Comparison of ENCODE assay signal across 23 mouse cellular contexts in the genomic region with DNA sequence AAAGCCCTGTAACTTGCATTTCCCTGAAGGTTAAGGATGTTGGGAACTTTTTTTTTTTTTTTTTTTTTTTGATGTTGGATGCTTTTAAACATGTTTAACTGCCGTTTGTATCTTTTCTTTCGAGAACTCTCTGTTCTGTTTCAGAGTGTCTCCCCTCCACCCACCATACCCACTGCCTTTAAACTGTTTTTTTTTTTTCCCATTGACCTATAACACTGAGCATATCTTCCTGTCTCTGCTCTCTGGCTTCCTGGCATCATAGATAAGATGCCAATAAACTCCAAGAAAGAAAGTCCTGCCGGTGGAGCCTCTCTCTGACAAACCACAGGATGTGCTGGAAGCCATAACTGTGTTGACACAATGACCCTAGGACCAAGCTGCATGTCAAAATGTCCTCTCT.
DNase-seq lines count a peak whose midpoint lies in the region; ATAC-seq and TF ChIP-seq lines count a peak whose summit lies in the region.
"Had no signal": no experiment of that assay in that cellular context is flagged by ENCODE, and none has a peak within 500 bp of the region (broad histone marks: within the 10 kb centered on the region; RNA-seq: fewer than 3 reads in every experiment).

No protein-coding gene starts in this region.

- no peaks in the 10 kb centered on the region for H3K36me3 ChIP-seq in lung, postnatal 0 days (ENCODE audit: insufficient read depth, low read length)
- no peaks in the 10 kb centered on the region for H3K36me3 ChIP-seq in liver, embryonic 14.5 days (replicated peaks; ENCODE audit: control insufficient read depth, insufficient read depth, low read depth)
- no peaks in the 10 kb centered on the region for H3K36me3 ChIP-seq in forebrain, embryonic 13.5 days (ENCODE audit: poor library complexity, severe bottlenecking)
- H3K36me3 ChIP-seq: embryonic facial prominence, embryonic 15.5 days; forebrain, embryonic 10.5 days; forebrain, embryonic 15.5 days; heart, embryonic 10.5 days; hindbrain, embryonic 15.5 days had no signal

- H3K9me3 ChIP-seq in lung, postnatal 0 days (ENCODE audit: low read length), result no peaks in the 10 kb centered on the region
- no peaks in the 10 kb centered on the region for H3K9me3 ChIP-seq in liver, embryonic 14.5 days (ENCODE audit: control insufficient read depth, low read length)
- no peaks in the 10 kb centered on the region for H3K9me3 ChIP-seq in forebrain, embryonic 13.5 days (replicated peaks)
- H3K9me3 ChIP-seq: embryonic facial prominence, embryonic 15.5 days; forebrain, embryonic 10.5 days; forebrain, embryonic 15.5 days; heart, embryonic 10.5 days; hindbrain, embryonic 15.5 days had no signal

- H3K27ac ChIP-seq in lung, postnatal 0 days (ENCODE audit: low read length), result no peak overlapping the region
- H3K27ac ChIP-seq in liver, embryonic 14.5 days, result no peak overlapping the region
- H3K27ac ChIP-seq in forebrain, embryonic 13.5 days, result no peak overlapping the region
- H3K27ac ChIP-seq: embryonic facial prominence, embryonic 15.5 days; forebrain, embryonic 10.5 days; forebrain, embryonic 15.5 days; heart, embryonic 10.5 days; hindbrain, embryonic 15.5 days had no signal

- TF ChIP-seq POLR2A in lung, adult 2 months (IDR thresholded peaks at IDR 0.05; ENCODE audit: borderline replicate concordance, extremely low read depth, low read depth, low read length), result no peak

- no peaks in the 10 kb centered on the region for H3K27me3 ChIP-seq in lung, postnatal 0 days (replicated peaks; ENCODE audit: insufficient read depth, low read length)
- no peaks in the 10 kb centered on the region for H3K27me3 ChIP-seq in liver, embryonic 14.5 days (ENCODE audit: control insufficient read depth, insufficient read depth, low read length)
- no peaks in the 10 kb centered on the region for H3K27me3 ChIP-seq in forebrain, embryonic 13.5 days
- H3K27me3 ChIP-seq: embryonic facial prominence, embryonic 15.5 days; forebrain, embryonic 15.5 days; hindbrain, embryonic 15.5 days had no signal

- TF ChIP-seq EP300 in lung, postnatal 0 days (IDR thresholded peaks at IDR 0.05), result peak; percentile 13; the same call in 1 of the 2 replicates
- TF ChIP-seq EP300 in liver, embryonic 14.5 days (IDR thresholded peaks at IDR 0.05; ENCODE audit: low read depth), result peak; percentile 22; the same call in 1 of the 2 replicates

- H3K9ac ChIP-seq in lung, postnatal 0 days (replicated peaks; ENCODE audit: low read depth), result no peak overlapping the region
- H3K9ac ChIP-seq in liver, embryonic 14.5 days (replicated peaks), result no peak overlapping the region
- no peak overlapping the region for H3K9ac ChIP-seq in forebrain, embryonic 13.5 days
- H3K9ac ChIP-seq: embryonic facial prominence, embryonic 15.5 days; forebrain, embryonic 15.5 days; hindbrain, embryonic 15.5 days had no signal

- no peaks in the 10 kb centered on the region for H3K4me1 ChIP-seq in lung, postnatal 0 days (ENCODE audit: insufficient read depth, low read depth, low read length)
- no peaks in the 10 kb centered on the region for H3K4me1 ChIP-seq in lung, adult 2 months (ENCODE audit: control insufficient read depth, insufficient read depth, low read length)
- H3K4me1 ChIP-seq in liver, embryonic 14.5 days (replicated peaks; ENCODE audit: control insufficient read depth in 2 of 2, insufficient read depth in 2 of 2, low read length in 1 of 2), result peaks cover 15 to 32% of the 10 kb centered on the region in 2 experiments
- H3K4me1 ChIP-seq in forebrain, embryonic 13.5 days, result no peaks in the 10 kb centered on the region
- H3K4me1 ChIP-seq: embryonic facial prominence, embryonic 15.5 days; forebrain, embryonic 10.5 days; forebrain, embryonic 15.5 days; hindbrain, embryonic 15.5 days had no signal

- TF ChIP-seq CTCF in lung, postnatal 0 days (IDR thresholded peaks at IDR 0.05), result no peak
- TF ChIP-seq CTCF in lung, adult 2 months (IDR thresholded peaks at IDR 0.05; ENCODE audit: insufficient read depth, low read length), result no peak
- TF ChIP-seq CTCF in liver, embryonic 14.5 days (IDR thresholded peaks at IDR 0.05; ENCODE audit: low read depth), result no peak

- DNase-seq in lung, postnatal 0 days (ENCODE audit: low spot score), result no peak
- no peak for DNase-seq in lung, adult 2 months
- DNase-seq in 416B (ENCODE audit: low read depth), result peak; percentile 87
- peak; percentile 12 for DNase-seq in liver
- DNase-seq in liver, embryonic 14.5 days (ENCODE audit: low read depth in 3 of 3, low spot score in 3 of 3), result no peak
- no peak for DNase-seq in kidney, postnatal 10 days
- DNase-seq in ovary, postnatal 14 days (ENCODE audit: low spot score), result no peak
- DNase-seq: adrenal gland, adult 8-10 months; adrenal gland, postnatal 36 days; cerebellum, adult 2 months; cerebellum, postnatal 10 days; embryo, embryonic 11 days; gastrocnemius, postnatal 10 days; heart, adult 18-20 months; heart, postnatal 10 days; heart, postnatal 4 days had no signal

- WGBS in lung, postnatal 0 days, result 56% methylated on average over 3 of the region's 3 CpGs
- WGBS in lung, adult 2 months, result 41% methylated on average over 3 of the region's 3 CpGs
- WGBS in liver, embryonic 14.5 days (ENCODE audit: insufficient replicate concordance), result 11% methylated on average over 3 of the region's 3 CpGs
- WGBS in forebrain, embryonic 13.5 days, result 81% methylated on average over 3 of the region's 3 CpGs

- no peak overlapping the region for H3K4me3 ChIP-seq in lung, postnatal 0 days (ENCODE audit: low read depth, low read length)
- H3K4me3 ChIP-seq in lung, adult 2 months (replicated peaks; ENCODE audit: extremely low read depth, low read depth, low read length), result no peak overlapping the region
- H3K4me3 ChIP-seq in liver, embryonic 14.5 days (ENCODE audit: insufficient read depth in 1 of 2, low read depth in 2 of 2, low read length in 2 of 2), result no peak overlapping the region
- no peak overlapping the region for H3K4me3 ChIP-seq in forebrain, embryonic 13.5 days
- H3K4me3 ChIP-seq: embryonic facial prominence, embryonic 15.5 days; erythroblast, embryonic 14.5 days; forebrain, embryonic 10.5 days; forebrain, embryonic 15.5 days; heart, embryonic 10.5 days; hindbrain, embryonic 15.5 days had no signal

- H3K4me2 ChIP-seq in lung, postnatal 0 days (replicated peaks; ENCODE audit: low read depth, low read length), result no peak overlapping the region
- H3K4me2 ChIP-seq in liver, embryonic 14.5 days (ENCODE audit: low read depth), result no peak overlapping the region
- no peak overlapping the region for H3K4me2 ChIP-seq in forebrain, embryonic 13.5 days
- H3K4me2 ChIP-seq: embryonic facial prominence, embryonic 15.5 days; forebrain, embryonic 15.5 days; hindbrain, embryonic 15.5 days had no signal

- ATAC-seq in lung, postnatal 0 days, result no peak
- no peak for ATAC-seq in liver, embryonic 14.5 days (ENCODE audit: insufficient read depth)
- ATAC-seq in forebrain, embryonic 13.5 days, result no peak
- ATAC-seq: forebrain, embryonic 15.5 days had no signal

Comparison
In these comparisons a context has a peak if more than half of its experiments do, and no peak if none do; other contexts are left out.
1. DNase-seq: peak in 416B (single experiment) and liver (single experiment); none in lung, postnatal 0 days (single experiment), lung, adult 2 months (single experiment), liver, embryonic 14.5 days (0 of 3), kidney, postnatal 10 days (single experiment) and ovary, postnatal 14 days (single experiment).